Mouse (Mus musculus) central nervous system, embryonic 18 days (tissue): ENCODE measurements around the gene Atp8a2. TPM values are rescaled to one million over a fixed set of nuclear protein-coding genes. Genes with fewer than 3 reads are reported as not detected.

Experiments used
- polyA plus RNA-seq: library from polyadenylated mRNA; depleted of rRNA; stranded (reverse); fragments of >200 nt; gene quantifications from 2 replicates; pipeline ENCODE4 v1.2.3, GENCODE M21; 2012; rRNA removed

Atp8a2 gene
- polyA plus RNA-seq: 12.8 and 14.3 TPM in 2 replicates

DNA sequence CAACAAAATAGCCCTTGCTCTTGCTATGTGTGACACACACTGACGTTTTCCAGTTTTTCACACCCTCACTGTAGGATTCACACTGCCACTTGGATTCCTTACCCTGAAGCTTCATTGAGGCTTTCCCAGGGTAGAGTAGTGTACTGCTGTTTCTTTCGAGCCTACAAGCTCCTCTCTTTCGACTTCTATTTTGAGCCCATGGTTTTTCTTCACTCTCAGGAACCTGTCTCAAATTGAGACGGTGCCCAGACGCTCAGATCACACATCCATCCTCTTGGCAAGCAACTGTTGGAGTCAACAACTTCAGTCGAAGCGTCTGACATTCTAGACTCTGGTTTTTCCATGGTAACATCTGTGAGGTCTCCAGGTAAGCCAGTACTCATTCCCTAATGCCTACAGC lies at the start of gene Atp8a2:
TSS of gene Atp8a2 (minus strand) at position 296 of the 400 bp plus-strand sequence.

DNA sequence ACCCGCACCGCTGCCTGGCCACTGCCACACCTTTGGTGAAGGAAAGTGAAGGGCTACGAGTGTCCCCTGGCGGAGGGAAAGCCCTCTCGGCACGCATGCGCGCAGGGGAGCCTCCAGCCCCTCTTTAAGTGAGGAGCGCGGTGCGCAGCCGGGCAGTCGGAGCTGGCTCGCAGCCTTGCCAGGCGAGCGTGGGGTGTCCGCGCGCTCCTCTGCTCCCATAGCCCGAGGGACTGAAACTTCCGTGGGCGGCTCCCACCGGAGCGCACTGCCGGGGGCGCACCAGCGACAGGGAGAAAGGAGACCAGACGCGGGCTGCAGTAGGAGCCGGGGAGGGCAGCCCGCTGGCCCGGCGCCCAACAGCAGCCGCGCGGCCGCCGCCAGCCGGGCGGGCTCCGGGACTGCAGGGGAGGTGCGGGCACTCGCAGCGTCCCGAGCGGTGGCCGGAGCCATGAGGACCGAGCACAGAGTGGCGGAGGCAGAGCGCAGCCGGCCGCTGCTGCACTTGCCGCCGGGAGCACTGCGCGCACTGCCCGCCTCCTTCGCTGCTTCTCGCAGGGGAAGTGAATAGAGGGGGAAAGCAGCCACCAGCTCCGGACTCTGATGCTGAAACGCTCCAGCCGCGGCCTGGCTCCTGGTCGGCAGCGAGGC lies 571.7 kb downstream of the Atp8a2 start, which contains the start of gene Shisa2:
TSS of gene Shisa2 (plus strand) at position 151 of the 648 bp plus-strand sequence.

DNA sequence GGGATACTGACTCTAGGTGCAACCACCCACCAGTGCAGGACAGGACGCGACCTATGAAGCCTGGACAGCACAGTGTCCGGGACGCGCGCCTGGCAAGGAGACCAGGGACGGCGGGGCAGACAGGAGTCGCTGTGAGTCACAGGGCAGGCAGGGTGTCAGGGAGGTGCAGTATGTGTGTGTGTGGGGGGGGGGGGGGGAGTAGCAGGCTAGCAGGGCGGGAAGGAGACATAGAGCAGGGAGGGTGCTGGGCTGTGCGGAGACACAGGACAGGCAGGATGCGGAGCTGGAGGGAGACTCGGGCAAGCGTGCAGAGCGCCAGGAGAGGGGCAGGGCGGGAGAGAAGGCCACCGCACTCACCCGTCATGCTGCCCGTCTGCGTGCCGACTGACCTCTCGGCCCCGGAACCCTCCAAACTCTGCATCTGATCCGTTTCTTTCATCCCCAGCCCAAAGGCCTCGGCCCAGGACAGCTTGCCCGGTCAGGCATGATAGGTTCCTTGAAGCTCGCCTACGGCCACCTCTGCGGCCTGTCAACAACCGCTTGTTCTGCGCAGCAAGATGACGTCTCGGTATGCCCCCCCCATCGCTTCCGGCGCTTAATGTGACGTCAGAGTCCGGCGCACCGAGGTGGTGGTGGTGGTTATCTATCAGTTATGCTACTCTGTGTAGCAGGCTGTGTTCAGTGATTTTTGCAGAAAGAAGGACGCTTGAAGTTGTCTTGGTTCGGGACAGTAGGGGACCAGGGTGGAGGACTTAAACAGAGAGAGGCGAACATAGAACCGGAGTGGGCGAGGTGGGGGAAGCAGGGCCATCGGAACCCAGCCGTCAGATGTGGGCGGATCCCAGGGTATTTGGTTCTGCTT lies 599.4 kb downstream of the Atp8a2 start, which contains the start of gene Cdadc1:
TSS of gene Cdadc1 (minus strand) at position 562 of the 862 bp plus-strand sequence.

Other genes starting within 250 kb of the Atp8a2 start
- 0.04 and 0.12 TPM in 2 replicates for gene Nupl1, start 54.3 kb upstream of the Atp8a2 start, polyA plus RNA-seq
- gene Gm49336, start 54.3 kb upstream of the Atp8a2 start, polyA plus RNA-seq: 61.2 and 64.7 TPM in 2 replicates
- 50.8 and 54.0 TPM in 2 replicates for gene Mtmr6, start 68.0 kb upstream of the Atp8a2 start, polyA plus RNA-seq
- 23.8 and 25.3 TPM in 2 replicates for gene Amer2, start 176.1 kb upstream of the Atp8a2 start, polyA plus RNA-seq